Mouse (Mus musculus) liver, embryonic 11.5 days (tissue): ENCODE results near the gene BC035044. TPM values are rescaled to one million over a fixed set of nuclear protein-coding genes. Genes with fewer than 3 reads are reported as not detected.
"Not testable (repeated sequence)": the region's sequence is repeated elsewhere in the genome, so short reads cannot be mapped to it uniquely, and the experiment has no call there.

Experiments used
- ATAC-seq: fragments of 200-750 bp; cut with Nextera tagmentation; replicated peaks from 2 replicates; pipeline ENCODE4 v1.8.0; 2017; ENCODE audit warnings: moderate number of reproducible peaks, mild to moderate bottlenecking, moderate TSS enrichment, moderate library complexity; ENCODE audit not compliant: low FRiP score
- DNase-seq: peaks from one replicate; pipeline ENCODE4 v3.0.0-alpha.2; 2017; ENCODE audit warnings: low spot score
- H3K27ac ChIP-seq: fragments of 300-500 bp; sonication (generic); 2 replicates; pipeline ENCODE4 v1.5.1; 2014; ENCODE audit warnings: mild to moderate bottlenecking, low read depth, low read length, control low read depth
- H3K27me3 ChIP-seq: fragments of 300-500 bp; sonication (generic); replicated peaks from 2 replicates; pipeline ENCODE4 v1.6.1; 2014; ENCODE audit warnings: low read length, mixed read lengths; ENCODE audit not compliant: control insufficient read depth, insufficient read depth
- H3K36me3 ChIP-seq: fragments of 300-500 bp; sonication (generic); 2 replicates; pipeline ENCODE4 v1.6.1; 2014; ENCODE audit warnings: mild to moderate bottlenecking, low read length, moderate library complexity, mixed read lengths; ENCODE audit not compliant: control insufficient read depth, insufficient read depth
- H3K4me1 ChIP-seq: fragments of 300-500 bp; sonication (generic); replicated peaks from 2 replicates; pipeline ENCODE4 v1.6.1; 2014; ENCODE audit warnings: low read length, mixed read lengths; ENCODE audit not compliant: control insufficient read depth, insufficient read depth
- H3K4me2 ChIP-seq: fragments of 300-500 bp; sonication (generic); 2 replicates; pipeline ENCODE4 v1.6.1; 2014; ENCODE audit warnings: mild to moderate bottlenecking, control low read depth, moderate library complexity
- H3K4me3 ChIP-seq: fragments of 300-500 bp; sonication (generic); 2 replicates; pipeline ENCODE4 v1.5.1; 2014; ENCODE audit warnings: low read depth, low read length, control low read depth
- H3K9ac ChIP-seq: fragments of 300-500 bp; sonication (generic); 2 replicates; pipeline ENCODE4 v1.6.1; 2014; ENCODE audit warnings: low read depth, low read length, control low read depth
- H3K9me3 ChIP-seq: fragments of 300-500 bp; sonication (generic); 2 replicates; pipeline ENCODE4 v1.6.1; 2016; ENCODE audit warnings: low read length, inconsistent platforms, mixed read lengths; ENCODE audit not compliant: control insufficient read depth
- WGBS: fragments of 180-500 bp; shearing (Covaris S2); extraction: QIAGEN DNeasy Blood & Tissue Kit; methylation state at CpG from one replicate; pipeline ENCODE4 v1.1.7; 2014; 5-methylcytosine and 5-hydroxymethylcytosine counted together
- polyA plus RNA-seq: library from polyadenylated mRNA; unstranded; fragments of >200 nt; fragmentation: Nextera tagmentation; extraction: Ambion mirVana; gene quantifications from 2 replicates; pipeline ENCODE4 v1.2.1, GENCODE M21; 2014

Gene BC035044
- polyA plus RNA-seq, 1 experiment from 2014 or later = 5.3 TPM

- no peak overlapping the region for H3K9ac ChIP-seq
- peak overlapping the region; percentile 48 for H3K4me2 ChIP-seq
- peak; percentile 63 for ATAC-seq
- peak overlapping the region; percentile 68 for H3K27ac ChIP-seq
- peak; percentile 86 for DNase-seq
- WGBS = 19% methylated on average over 7 of the region's 7 CpGs
- H3K36me3 ChIP-seq = no peaks in the 10 kb centered on the region
- H3K4me3 ChIP-seq = peak overlapping the region; percentile 30; the same call in 1 of the 2 replicates
- peaks cover 15% of the 10 kb centered on the region for H3K4me1 ChIP-seq
- no peaks in the 10 kb centered on the region for H3K9me3 ChIP-seq
- H3K27me3 ChIP-seq = no peaks in the 10 kb centered on the region
Measured at GRCm38 (mm10) chr6:128845319-128845979, 45.5 kb downstream of the BC035044 start.

GRCm38 (mm10) chr6:128844586-128845080 is 46.3 kb downstream of the BC035044 start:
- Histone ChIP-seq H3K9me3 (no peaks in the 10 kb centered on the region), H3K9ac (no peak overlapping the region), H3K4me1 (peaks cover 15% of the 10 kb centered on the region), H3K4me3 (no peak overlapping the region), H3K27ac (no peak overlapping the region), H3K27me3 (no peaks in the 10 kb centered on the region), H3K4me2 (peak overlapping the region; percentile 95), H3K36me3 (no peaks in the 10 kb centered on the region)
- ATAC-seq (no peak), DNase-seq (no peak)
- whole genome bisulfite sequencing = 84% methylated on average over 5 of the region's 5 CpGs

- no peaks in the 10 kb centered on the region for H3K9me3 ChIP-seq
- peak overlapping the region; percentile 95 for H3K4me2 ChIP-seq
- no peaks in the 10 kb centered on the region for H3K27me3 ChIP-seq
- no peak overlapping the region for H3K9ac ChIP-seq
- H3K4me1 ChIP-seq = peaks cover 15% of the 10 kb centered on the region
- WGBS = 25% methylated on average over 8 of the region's 8 CpGs
- H3K36me3 ChIP-seq = no peaks in the 10 kb centered on the region
- ATAC-seq = no peak
- no peak overlapping the region for H3K27ac ChIP-seq
- DNase-seq = no peak
- H3K4me3 ChIP-seq = peak overlapping the region; percentile 66
Measured at GRCm38 (mm10) chr6:128844131-128844530, 46.8 kb downstream of the BC035044 start.

- peak; percentile 2 for ATAC-seq
- Histone ChIP-seq H3K36me3 (no peaks in the 10 kb centered on the region), H3K9ac (peak overlapping the region; percentile 79), H3K27me3 (no peaks in the 10 kb centered on the region), H3K9me3 (no peaks in the 10 kb centered on the region), H3K4me3 (peak overlapping the region; percentile 66), H3K4me1 (peaks cover 15% of the 10 kb centered on the region), H3K27ac (peak overlapping the region; percentile 79), H3K4me2 (peak overlapping the region; percentile 95)
- under 1% methylated on average over 22 of the region's 22 CpGs for WGBS
- DNase-seq = no peak
Measured at GRCm38 (mm10) chr6:128843479-128843992, 47.4 kb downstream of the BC035044 start.

- peak overlapping the region; percentile 83 for H3K9ac ChIP-seq
- H3K4me3 ChIP-seq = peak overlapping the region; percentile 66
- no peaks in the 10 kb centered on the region for H3K27me3 ChIP-seq
- no peaks in the 10 kb centered on the region for H3K36me3 ChIP-seq
- ATAC-seq (peak; percentile 64), DNase-seq (peak; percentile 96)
- under 1% methylated on average over 44 of the region's 44 CpGs for WGBS
- H3K27ac ChIP-seq = peak overlapping the region; percentile 79
- peak overlapping the region; percentile 95 for H3K4me2 ChIP-seq
- no peaks in the 10 kb centered on the region for H3K9me3 ChIP-seq
- peaks cover 15% of the 10 kb centered on the region for H3K4me1 ChIP-seq
Measured at GRCm38 (mm10) chr6:128842945-128843478, 47.9 kb downstream of the BC035044 start.

- Histone ChIP-seq H3K27ac (peak overlapping the region; percentile 40; the same call in 1 of the 2 replicates), H3K9me3 (no peaks in the 10 kb centered on the region), H3K9ac (peak overlapping the region; percentile 83), H3K36me3 (no peaks in the 10 kb centered on the region), H3K4me1 (peaks cover 15% of the 10 kb centered on the region), H3K4me2 (peak overlapping the region; percentile 95), H3K27me3 (no peaks in the 10 kb centered on the region), H3K4me3 (peak overlapping the region; percentile 66)
- no peak for DNase-seq
- no peak for ATAC-seq
- under 1% methylated on average over 20 of the region's 20 CpGs for WGBS
Measured at GRCm38 (mm10) chr6:128842356-128842944, 48.5 kb downstream of the BC035044 start.

- WGBS = 38% methylated on average over 4 of the region's 4 CpGs
- no peak for DNase-seq
- Histone ChIP-seq H3K9ac (no peak overlapping the region), H3K27ac (no peak overlapping the region), H3K36me3 (no peaks in the 10 kb centered on the region), H3K4me1 (peaks cover 15% of the 10 kb centered on the region), H3K4me2 (peak overlapping the region; percentile 95), H3K9me3 (no peaks in the 10 kb centered on the region), H3K27me3 (no peaks in the 10 kb centered on the region), H3K4me3 (peak overlapping the region; percentile 66; the same call in 1 of the 2 replicates)
- ATAC-seq = no peak
Measured at GRCm38 (mm10) chr6:128841327-128842089, 49.4 kb downstream of the BC035044 start.

GRCm38 (mm10) chr6:128840669-128841068 is 50.3 kb downstream of the BC035044 start:
- H3K9me3 ChIP-seq, ATAC-seq, H3K4me3 ChIP-seq, H3K27me3 ChIP-seq, H3K36me3 ChIP-seq, DNase-seq, H3K27ac ChIP-seq, H3K9ac ChIP-seq, H3K4me2 ChIP-seq: not testable (repeated sequence)
- 73% methylated on average over 3 of the region's 3 CpGs for WGBS
- peaks cover 16% of the 10 kb centered on the region for H3K4me1 ChIP-seq
